Mouse (Mus musculus) monocyte, adult 2 months (primary cell): ENCODE data around the gene Zbtb1.

Experiments used
- DNase-seq, 2 experiments: peaks; one replicate each; pipeline ENCODE4 v3.0.0; 2022; ENCODE audit warnings: low spot score in 2 of 2, low read depth in 1 of 2

Gene Zbtb1

GRCm38 (mm10) chr12:76369206-76369977 lies 674 bp upstream of the Zbtb1 start, which contains the start of gene Zbtb25:
TSS of gene Zbtb25 (minus strand) at chr12:76369602.
- DNase-seq, result peak; percentile 54 to 78

DNA sequence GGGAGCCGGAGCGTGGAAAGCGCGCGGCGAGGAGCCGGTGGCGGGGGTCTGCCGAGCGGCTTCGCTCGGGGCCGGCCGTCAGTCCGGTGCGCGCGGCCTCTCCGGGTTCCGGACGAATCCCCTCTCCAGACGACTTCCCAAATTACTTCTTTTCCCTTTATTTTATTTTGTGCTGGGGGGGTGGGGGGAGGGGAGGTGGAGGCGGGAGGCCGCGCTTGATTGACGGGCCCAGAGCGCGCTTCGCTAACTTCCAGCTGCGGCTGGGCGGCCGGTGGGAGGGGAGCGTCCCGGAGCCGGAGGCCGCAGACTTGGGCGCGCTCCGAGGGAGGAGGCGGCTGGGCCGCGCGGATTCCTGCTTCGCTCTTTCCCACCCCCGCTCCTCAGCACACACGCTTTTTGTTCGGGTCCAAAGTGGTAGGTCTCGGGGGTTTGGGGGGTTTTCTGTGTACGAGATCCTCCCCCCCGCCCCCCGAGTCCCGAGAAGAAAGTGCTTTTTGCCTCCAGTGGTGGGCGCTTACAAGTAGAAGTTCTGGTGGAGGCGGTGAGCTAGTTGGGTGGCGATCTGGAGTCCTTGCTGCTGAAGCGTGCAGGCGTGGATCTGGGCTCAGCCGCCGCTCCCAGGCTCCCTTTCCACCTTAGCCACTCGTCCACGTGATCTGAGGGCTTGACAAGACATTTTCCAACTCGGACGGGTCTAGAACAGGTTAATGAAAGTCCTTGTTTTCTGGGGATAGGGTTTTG lies 935 bp downstream of the Zbtb1 start:
- DNase-seq, result peak in 1 of 2 experiments; percentile 53

DNA sequence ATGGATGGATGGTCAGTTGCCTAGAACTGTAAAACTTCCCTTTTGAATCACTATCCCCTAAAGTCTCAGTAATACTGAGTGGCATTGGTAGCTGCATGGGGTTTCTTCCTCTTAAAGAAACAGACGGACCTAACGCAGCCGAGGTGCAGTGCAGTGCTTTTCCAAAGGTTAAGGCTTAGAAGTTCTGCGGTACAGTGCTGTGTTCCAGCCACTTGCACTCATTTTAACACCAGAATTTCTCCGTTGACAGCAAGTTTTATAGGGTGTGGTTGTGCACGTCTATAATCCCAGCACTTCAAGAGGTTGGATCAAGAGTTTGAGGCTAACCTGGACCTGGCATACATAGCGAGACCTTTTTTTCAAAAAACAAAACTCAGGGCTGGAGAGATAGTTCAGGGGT lies 2.0 kb downstream of the Zbtb1 start:
- DNase-seq, result no peak

DNA sequence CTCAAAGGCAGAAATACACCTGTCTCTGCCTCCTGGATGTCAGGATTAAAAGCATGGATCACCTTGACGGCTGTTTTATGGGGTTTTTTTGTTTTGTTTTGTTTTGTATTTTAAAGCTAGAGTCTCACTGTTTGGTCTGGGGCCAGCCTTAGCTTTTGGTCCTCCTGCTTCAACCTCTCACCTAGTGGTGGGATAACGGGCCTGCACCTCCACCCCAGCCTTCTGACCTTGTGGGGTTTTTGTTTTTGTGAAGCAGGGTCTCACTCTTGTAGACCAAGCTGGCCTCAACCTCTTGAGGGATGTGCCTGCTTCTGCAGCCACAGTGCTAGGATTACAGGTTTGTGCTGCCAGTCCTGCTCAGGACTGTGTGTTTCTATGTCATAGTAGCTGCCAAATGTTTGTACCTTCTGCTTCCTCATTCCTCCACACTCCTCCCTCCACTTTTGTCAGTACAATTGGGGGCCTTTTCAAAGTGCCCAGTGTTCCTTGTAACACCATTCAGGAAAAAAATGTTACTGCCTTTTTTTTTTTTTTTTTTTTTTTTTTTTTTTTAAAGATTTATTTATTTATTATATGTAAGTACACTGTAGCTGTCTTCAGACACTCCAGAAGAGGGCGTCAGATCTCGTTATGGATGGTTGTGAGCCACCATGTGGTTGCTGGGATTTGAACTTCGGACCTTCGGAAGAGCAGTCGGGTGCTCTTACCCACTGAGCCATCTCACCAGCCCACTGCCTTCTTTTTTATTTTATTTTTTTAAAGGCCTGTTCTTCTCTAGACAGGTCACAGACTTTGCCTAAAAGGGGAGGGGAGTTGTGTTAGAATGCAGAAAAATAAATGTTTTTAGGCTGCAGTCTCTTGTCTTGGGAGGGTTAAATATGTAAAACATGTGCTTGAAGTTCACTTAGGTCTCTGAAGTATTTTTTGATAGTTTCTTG lies 3.1 kb downstream of the Zbtb1 start:
- DNase-seq, result no peak

DNA sequence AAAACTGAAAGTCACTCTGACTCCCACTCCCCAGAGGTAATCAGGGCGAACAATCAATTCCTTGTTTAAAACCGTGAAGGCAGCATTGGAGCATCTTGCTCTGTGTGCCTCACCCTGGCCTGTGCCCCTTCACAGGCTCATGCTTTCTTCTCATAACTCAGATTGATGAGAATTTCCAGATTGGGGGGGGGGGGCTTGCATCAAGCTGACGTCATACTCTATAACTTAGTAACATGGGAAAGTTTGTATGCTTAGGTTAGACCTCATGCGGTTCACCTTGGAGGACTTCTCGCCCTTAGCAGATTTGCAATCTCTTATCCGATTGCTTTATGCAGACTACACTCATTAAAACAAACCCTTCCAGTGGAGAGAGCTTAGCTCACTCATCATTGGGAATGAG lies 3.9 kb downstream of the Zbtb1 start:
- DNase-seq, result no peak

DNA sequence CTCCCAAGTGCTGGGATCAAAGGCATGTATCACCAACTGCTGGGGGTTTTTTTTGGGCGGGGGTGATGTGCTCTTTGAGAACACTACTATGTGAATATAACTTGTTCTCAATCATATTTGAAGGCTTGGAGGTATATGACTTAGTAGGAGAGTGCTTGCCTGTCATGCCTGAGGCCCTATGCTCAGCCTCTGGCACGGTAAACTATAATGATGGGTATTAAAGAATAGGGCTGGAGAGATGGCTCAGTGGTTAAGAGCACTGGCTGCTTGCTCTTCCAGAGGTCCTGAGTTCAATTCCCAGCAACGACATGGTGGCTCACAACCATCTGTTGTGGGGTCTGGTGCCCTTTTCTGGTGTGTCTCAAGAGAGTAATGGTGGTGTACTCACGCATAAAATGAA lies 4.8 kb downstream of the Zbtb1 start:
- DNase-seq, result no peak

- no peak for DNase-seq
Measured at GRCm38 (mm10) chr12:76375506-76375905, 5.4 kb downstream of the Zbtb1 start.

DNA sequence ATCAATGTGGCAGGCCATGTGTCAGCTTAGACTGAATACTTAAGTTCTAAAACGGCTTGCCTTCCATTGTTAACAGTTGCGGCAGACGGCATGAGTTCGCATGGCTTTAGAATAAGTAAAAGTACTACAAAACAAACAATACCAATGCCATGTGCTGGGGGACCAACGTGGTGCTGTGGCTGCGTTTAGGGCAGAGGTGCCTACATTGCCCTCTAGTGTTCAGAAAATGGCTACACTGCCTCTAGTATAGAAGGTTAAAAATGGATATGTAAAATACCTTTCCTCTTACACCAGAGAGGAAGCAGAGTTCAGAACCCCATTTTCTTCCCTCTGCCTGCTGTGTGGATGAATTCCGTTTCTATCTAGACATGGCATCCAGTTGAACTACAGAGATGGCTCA lies 6.6 kb downstream of the Zbtb1 start:
- DNase-seq, result peak in 1 of 2 experiments; percentile 26

- DNase-seq, result peak in 1 of 2 experiments; percentile 25
Measured at GRCm38 (mm10) chr12:76377059-76377458, 7.0 kb downstream of the Zbtb1 start.

- no peak for DNase-seq
Measured at GRCm38 (mm10) chr12:76377726-76378125, 7.7 kb downstream of the Zbtb1 start.

- no peak for DNase-seq
Measured at GRCm38 (mm10) chr12:76378556-76378955, 8.5 kb downstream of the Zbtb1 start.

DNA sequence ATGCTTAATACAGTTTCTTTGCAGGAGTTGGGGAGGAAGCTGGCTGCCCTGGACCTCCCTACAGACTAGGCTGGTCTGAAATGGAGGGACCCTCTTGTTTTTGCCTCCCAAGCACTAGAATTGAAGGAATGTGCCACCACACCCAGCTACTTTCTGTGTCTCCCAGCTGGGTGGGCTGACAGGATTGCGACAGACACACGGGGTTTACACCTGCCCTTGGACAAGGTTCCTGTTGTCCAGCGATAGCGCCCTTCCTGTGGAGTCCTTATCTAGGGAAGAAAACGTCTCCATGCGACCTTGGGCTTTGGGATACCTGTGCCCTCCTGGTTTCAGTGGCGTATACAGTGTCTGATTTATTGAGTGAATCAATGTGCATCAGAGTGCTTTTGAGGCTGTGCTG lies 10.1 kb downstream of the Zbtb1 start:
- DNase-seq, result no peak

- DNase-seq, result no peak
Measured at GRCm38 (mm10) chr12:76385342-76385741, 15.3 kb downstream of the Zbtb1 start.

DNA sequence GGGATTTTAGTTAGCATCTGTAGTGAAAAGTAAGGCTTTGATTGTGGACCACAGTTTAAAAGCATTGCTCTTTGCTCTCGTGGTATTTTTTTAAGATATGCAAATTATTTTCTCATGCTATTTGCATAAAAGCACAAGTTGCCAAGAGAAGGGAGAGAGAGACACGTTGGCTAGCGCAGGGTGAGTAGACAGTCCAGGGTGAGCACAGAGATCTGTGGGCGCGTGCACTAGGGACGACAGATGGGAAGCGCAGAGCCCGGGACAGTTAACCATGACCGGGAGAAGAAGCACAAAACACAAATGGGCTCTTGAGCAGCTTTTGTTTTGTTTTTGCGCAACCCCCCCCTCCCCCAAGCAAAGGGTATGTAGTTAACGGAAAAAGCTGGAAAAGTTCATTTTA lies 18.7 kb downstream of the Zbtb1 start:
- no peak for DNase-seq

DNA sequence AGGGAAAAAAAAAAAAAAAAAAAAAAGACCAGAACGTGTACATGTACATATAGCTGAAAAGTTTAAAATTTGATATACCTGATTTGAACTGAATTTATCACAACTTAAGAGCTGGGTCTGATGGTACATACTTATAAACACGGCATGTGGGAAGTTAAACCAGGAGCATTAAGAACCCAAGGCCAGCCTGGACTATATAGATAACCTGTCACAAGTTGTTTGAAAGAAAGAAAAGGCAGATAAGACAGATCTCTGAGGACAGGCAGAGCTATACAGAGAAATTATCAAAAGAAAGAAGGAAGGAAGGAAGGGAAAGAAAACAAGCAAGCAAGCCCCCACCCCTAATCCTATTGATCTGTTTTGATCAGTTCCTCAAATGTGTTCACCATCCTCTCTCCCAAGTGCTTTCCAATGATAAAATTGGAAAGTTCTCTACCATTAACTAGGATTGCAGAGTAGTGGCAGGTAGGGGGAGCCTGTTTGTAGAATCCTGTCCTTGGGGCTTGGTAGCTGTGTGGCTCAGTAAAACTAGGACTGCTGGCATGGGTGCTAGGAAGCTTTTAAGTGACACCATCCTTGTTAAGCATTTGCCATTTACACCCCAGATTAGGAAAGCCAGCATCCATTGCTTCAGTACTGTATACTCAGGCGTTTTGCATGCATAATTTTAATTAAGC lies 21.7 kb downstream of the Zbtb1 start:
- DNase-seq, result no peak

DNA sequence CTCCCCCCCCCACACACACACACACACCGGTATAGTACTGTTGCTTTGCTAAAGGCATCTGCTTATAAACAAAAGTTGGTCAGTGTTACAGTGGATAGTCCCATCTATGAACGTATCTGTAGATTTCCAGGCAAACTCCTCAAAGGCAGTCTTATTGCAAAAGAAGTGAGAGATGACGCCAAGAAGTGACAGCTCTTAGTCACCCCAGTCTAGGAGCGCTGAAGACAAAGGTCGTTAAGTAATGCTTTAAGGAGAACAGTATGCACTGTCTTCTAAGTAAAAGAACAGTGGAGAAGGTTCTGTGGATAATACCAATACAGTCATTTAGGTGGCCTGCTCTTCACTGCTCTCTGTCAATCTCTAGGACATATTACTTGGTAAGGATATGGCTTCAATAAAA lies 22.9 kb downstream of the Zbtb1 start:
- no peak for DNase-seq

DNA sequence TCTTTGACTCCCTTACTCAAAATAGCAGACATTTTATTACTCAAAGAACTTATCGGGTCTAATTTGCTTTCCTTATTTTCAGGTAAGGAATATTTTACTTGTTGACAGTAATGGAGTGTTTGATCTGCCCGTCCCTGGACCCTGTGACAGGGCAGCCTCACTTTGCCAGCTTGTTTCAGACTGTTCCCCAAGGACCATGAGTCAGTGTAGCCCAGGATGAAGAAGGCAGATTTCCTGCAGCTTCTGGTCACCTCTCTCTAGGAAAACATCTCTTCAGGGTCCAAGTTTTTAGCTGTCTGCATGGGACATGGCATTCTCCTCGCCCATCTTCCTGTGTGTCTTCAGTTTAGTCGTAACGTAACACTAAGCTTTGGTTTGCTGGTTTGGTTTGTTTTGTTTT lies 27.2 kb downstream of the Zbtb1 start:
- no peak for DNase-seq

DNA sequence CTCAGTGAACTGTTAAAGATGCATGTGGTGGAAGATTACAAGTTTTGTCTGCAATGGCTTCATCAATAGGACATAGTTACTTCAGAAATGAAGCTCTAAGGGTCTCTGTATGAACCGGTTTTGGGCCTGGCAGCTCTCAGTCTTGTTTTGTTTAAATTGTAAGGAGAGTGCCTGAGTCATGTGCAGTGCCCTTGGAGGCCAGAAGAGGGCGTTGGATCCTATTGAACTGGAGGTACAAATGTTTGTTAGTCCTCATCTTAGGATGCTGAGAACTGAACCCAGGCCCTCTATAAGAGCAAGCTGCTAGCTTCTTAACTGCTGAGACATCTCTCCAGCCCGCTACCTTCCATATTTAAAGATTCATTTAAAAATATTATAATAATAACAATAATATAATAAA lies 31.6 kb downstream of the Zbtb1 start:
- no peak for DNase-seq

- DNase-seq, result no peak
Measured at GRCm38 (mm10) chr12:76402991-76403885, 33.2 kb downstream of the Zbtb1 start.
